Mouse (Mus musculus) induced T-regulatory cell, adult 2 months (primary cell): ENCODE measurements around the gene Mt2.
A peak's percentile ranks its signal among the peaks of the same experiment; 100 is the strongest.

Experiments
- DNase-seq: peaks from one replicate; pipeline ENCODE4 v3.0.0-alpha.2; 2012; ENCODE audit warnings: low read depth

Gene Mt2

DNA sequence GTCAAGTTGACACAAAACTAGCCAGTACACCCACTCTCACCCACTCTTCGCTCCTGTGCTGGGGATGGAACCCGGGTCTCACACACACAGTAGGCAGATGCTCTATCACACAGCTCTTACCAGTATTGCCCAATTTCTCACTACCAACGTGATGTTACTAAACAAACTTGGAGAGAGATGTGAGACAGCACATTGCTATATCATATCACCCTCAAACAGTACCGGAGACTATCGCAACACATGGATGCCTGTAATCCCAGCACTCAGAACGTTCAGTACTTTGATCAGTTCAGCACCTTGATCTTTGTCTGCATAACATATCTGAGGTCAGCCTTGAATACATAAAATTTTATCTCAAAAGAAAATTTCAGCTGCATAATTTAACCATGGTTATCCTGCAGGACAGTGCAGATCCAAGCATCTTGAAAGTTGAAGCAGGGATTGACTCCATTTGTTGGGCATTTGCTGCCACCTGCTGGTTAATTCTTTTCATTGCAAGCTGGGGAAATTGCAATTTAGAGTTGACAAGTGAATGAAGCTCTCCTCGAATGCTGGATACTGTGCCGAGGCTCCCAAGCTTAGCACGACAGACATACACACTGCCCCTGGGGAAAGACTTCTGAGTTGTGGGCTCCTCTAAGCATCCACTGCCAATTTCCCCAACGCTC, 26.9 kb downstream of the Mt2 start:
- peak; percentile 87 for DNase-seq

DNA sequence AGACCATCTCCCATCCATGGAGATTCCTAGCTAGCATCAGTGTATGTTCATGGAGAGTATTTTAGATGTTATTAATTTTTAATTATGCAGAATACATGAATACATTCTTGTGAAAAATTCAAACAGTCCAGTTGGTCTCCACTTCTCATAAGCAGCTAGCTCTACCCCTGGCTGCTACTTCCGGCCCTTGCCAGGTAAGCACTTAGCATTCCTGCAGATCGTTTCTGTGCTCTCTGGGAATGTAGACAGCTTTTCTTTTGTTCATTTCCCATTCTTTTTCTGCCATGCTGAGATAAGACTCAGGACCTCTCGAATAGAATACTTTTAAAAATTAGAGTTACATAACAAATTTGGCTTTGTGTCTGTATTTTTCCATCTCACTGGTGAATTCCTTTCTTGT, 31.6 kb downstream of the Mt2 start:
- no peak for DNase-seq

DNA sequence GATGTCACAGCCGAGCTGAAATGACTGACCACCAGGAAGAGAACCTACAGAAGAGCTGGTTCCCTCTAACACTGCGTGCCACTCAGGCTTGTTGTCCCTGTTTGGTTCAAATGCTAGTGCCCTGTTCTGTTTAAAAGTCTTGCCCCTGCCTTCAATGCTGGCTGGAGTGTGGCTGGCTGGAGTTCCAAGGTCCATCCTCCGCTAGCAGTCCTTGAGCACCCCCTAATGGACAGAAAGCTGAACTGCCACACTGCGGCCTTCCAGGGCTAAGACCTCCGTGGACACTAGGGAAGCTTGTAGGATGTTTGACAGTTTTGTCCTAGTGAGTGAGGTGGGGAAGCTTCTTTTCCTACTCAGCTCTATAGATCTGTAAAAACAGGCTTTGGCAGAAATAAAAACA, 33.3 kb downstream of the Mt2 start:
- peak; percentile 78 for DNase-seq

DNA sequence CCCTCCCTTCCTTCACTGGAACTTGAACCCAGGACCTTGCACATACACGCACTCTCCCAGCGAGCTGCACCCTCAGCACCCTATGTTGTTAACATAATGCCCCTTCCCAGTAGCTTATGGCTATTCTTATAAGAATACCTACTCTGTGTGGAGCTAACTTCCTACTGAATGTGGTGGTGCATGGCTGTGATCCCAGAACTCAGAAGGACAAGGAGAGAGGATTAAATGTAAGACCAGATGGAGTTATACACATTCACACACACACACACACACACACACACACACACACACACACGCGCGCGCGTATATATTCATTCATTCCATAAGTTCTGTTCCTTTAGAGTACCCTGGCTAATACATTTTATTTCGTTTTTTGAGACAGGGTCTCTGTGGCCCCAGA, 33.8 kb downstream of the Mt2 start:
- DNase-seq: no peak

DNA sequence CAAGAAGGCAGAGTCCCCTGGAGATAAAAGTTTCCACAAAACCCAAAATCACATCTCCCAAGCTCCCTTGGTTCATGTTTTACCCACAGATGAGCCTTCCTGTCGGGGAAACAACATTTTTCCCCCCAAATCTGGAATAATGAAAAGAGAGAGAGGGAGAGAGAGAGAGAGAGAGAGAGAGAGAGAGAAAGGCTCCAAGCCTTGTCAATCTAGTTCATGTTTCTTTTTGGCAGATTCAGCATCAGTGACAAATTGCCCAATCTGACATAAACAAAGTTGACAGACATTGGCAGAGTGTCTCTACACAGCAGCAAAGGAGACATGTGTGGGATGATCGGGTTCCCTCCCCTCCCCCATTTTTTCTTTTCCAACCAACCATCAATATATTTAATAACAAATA, 35.0 kb downstream of the Mt2 start:
- no peak for DNase-seq

DNA sequence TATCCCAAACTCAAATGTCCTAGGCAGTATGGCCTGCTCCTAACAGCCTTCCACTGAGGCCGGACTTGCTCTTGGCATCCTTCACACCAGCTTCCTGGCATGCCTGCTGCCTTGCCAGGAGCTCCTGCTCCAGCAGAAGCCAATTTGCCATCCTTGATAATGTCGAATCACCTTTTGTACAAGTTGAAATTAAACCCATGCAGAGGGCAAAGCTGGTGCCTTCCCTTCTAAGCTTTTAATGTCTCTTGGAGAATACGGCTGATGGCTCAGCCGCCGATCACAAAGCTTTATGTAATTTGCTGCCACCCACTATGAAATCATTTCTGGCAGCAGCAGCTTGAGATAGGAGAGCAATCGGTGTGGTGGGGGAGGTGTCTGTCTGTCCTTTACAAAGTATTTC, 37.2 kb downstream of the Mt2 start:
- DNase-seq: no peak

DNA sequence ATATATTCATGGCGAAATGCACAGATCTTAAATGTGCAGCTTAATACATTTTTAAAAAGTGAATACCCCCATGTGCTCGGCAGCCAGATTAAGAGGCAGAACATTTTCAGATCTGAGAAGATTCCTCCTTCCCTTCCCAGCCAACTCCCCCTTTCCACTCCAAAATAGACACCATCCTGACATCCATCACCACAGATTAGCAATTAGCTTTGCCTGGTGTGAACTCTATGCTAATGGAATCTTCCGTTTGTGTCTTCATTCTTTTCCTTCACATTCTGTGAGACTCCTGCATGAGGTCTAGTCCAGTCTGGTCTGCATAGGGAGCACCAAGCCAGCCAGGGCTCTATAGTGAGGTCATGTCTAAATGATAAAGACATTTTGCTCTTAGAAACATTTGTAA, 37.8 kb downstream of the Mt2 start:
- no peak for DNase-seq

DNA sequence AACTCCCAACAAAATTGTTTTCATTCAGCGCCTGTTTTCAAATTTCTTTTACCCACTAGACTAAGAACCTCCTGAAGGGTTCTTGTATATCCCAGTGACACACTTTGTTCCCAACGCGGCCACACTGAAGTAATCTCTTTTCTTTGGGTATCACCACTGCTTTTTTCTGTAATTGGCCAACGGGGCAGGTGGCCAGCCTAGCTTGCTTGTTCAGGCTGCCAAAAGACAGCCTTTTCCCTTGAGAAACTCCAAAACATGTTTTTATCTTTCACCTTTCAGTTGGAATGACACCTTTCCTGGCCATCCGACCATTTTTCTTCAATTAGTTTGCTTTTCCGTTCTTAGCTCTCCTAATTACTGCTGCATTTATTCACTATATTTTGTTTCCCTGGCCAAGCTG, 41.4 kb downstream of the Mt2 start:
- no peak for DNase-seq

DNA sequence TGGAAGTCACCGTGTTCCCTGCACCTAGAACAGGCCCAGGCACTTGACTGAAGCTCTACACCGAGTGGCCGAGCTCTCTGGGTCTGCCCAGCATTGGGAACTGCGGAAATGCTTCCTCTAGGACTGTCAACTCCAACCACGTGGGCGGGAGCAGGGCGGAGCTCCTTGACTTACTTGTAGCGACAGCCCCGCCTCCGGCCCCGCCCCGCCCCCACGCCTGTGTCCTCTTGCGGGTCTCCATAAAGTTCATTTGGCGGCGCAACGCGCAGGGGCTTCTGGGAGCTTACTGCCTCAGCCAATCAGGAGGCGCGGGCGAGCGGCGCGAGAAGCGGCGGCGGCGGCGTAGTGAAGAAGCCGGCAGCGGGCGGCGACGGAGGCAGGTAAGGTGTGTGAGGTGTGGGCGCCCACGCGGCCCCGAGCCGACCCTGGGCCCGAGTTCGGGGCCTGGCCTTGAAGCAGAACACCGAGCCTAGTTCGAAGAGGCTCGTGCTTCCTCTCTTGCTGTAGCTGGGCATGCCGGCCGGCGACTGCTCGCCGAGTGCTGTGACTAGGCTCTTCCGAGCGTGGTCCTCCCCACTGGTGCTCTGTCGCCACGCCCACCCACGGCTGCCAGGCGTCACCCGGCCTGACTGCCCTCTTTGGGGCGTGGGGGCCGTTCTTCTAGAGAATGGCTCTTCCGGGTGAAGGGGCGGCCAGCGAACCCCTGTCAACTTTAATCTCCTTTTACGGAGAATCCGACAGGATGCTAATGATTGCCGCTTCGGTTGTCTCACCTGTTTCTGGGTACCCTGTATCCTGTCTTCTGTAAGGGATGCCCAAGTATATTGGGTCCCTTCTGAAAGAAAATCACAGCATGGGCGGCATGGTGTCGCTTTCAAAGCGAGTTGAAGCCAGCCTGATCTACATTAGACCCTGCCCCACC, 42.0 kb downstream of the Mt2 start, which contains the start of gene Nup93:
Gene Nup93, plus strand, starts transcription at position 313 of the 922 bp plus-strand sequence.
- DNase-seq: peak; percentile 96
